Mouse (Mus musculus): ENCODE data around the gene Tmem121b. TPM values are rescaled to one million over a fixed set of nuclear protein-coding genes. Genes with fewer than 3 reads are reported as not detected.

Tmem121b gene
- total RNA-seq, 2 experiments from 2014 or later: 58.9 to 66.1 TPM

GRCm38 (mm10) chr6:120442171-120442749 is 51.3 kb downstream of the Tmem121b start:
- DNase-seq (ENCODE audit: low spot score in 2 of 2): no peak
- intact Hi-C loops (cut with DNase I): loop anchor here (5.0 kb wide), 1 partner anchor 40 kb away; no protein-coding TSS in a partner anchor

Other genes starting within 250 kb of the Tmem121b start
- gene D330020A13Rik, start 199.4 kb downstream of the Tmem121b start, total RNA-seq (2021): not detected
- gene B4galnt3, start 199.2 kb downstream of the Tmem121b start, total RNA-seq (2021): under 1 TPM; 0.84 to 0.94 TPM
- 10 to 100 TPM; 35.7 to 43.9 TPM for gene Kdm5a, start 129.7 kb downstream of the Tmem121b start, total RNA-seq (2021)
- gene Ccdc77, start 129.4 kb downstream of the Tmem121b start, total RNA-seq (2021): 1 to 10 TPM; 3.1 to 7.5 TPM
- gene Il17ra, start 30.6 kb downstream of the Tmem121b start, total RNA-seq (2021): 10 to 100 TPM; 14.6 to 16.8 TPM
- 10 to 100 TPM; 30.9 to 44.9 TPM for gene Hdhd5, start 37.5 kb upstream of the Tmem121b start, total RNA-seq (2021)
- 1 to 10 TPM; 3.7 to 3.9 TPM for gene Cecr2, start 172.6 kb upstream of the Tmem121b start, total RNA-seq (2021)

Data from left cerebral cortex, postnatal 36 days (tissue).